Mouse (Mus musculus): Measurements from ENCODE around the gene Cntnap1.

- TF ChIP-seq ZC3H11A (IDR thresholded peaks at IDR 0.05; ENCODE audit: borderline replicate concordance, low read depth, low read length) (no peak), CHD2 (IDR thresholded peaks at IDR 0.05; ENCODE audit: low read depth, low read length) (no peak), MAFK (IDR thresholded peaks at IDR 0.05; ENCODE audit: insufficient read depth, low read depth, low read length) (no peak), ZNF384 (IDR thresholded peaks at IDR 0.05; ENCODE audit: low read depth, low read length) (no peak), HCFC1 (IDR thresholded peaks at IDR 0.05; ENCODE audit: borderline replicate concordance, insufficient read depth, low read length) (no peak)
These were observed 5.4 kb upstream of the Cntnap1 start for GRCm38 (mm10) chr11:101164677-101165580.
